ENCODE assay signal across 8 mouse cellular contexts in genomic region chr11:119362769-119363533, GRCm38 (mm10). TPM values are rescaled to one million over a fixed set of nuclear protein-coding genes. Genes with fewer than 3 reads are reported as not detected.
DNase-seq lines count a peak whose midpoint lies in the region; ATAC-seq and TF ChIP-seq lines count a peak whose summit lies in the region.

No protein-coding gene starts in this region.

- no peak overlapping the region for H3K27ac ChIP-seq in forebrain, embryonic 14.5 days (ENCODE audit: low read depth, low read length)
- no peak overlapping the region for H3K27ac ChIP-seq in stomach, postnatal 0 days (replicated peaks)

- TF ChIP-seq CTCF in stomach, postnatal 0 days (IDR thresholded peaks at IDR 0.05; ENCODE audit: low read depth): no peak

- peak; percentile 15 for DNase-seq in thymus, postnatal 14 days
- DNase-seq in thymus, postnatal 36 days: no peak
- DNase-seq in forebrain, embryonic 14.5 days (ENCODE audit: low spot score): peak; percentile 32
- DNase-seq in stomach, postnatal 0 days (ENCODE audit: low spot score): no peak
- no peak for DNase-seq in cerebellum, adult 9-11 months
- DNase-seq in urinary bladder, postnatal 25 days (ENCODE audit: low spot score): no peak
- no peak for DNase-seq in thymus, adult 18-20 months

- 0 out of 2 replicates have a peak, but pooled peaks cover 2% of the 10 kb centered on the region for H3K4me1 ChIP-seq in forebrain, embryonic 14.5 days (ENCODE audit: control insufficient read depth, insufficient read depth, low read length)
- H3K4me1 ChIP-seq in stomach, postnatal 0 days (replicated peaks; ENCODE audit: control insufficient read depth, insufficient read depth): no peaks in the 10 kb centered on the region

- no peaks in the 10 kb centered on the region for H3K9me3 ChIP-seq in forebrain, embryonic 14.5 days (replicated peaks; ENCODE audit: control insufficient read depth, low read length)
- no peaks in the 10 kb centered on the region for H3K9me3 ChIP-seq in stomach, postnatal 0 days (ENCODE audit: control insufficient read depth, low read length)

- H3K4me3 ChIP-seq in forebrain, embryonic 14.5 days (ENCODE audit: low read depth, low read length): no peak overlapping the region
- no peak overlapping the region for H3K4me3 ChIP-seq in stomach, postnatal 0 days (ENCODE audit: low read depth, low read length)

- peak overlapping the region; percentile 44 for H3K4me2 ChIP-seq in forebrain, embryonic 14.5 days (ENCODE audit: low read length)
- H3K4me2 ChIP-seq in stomach, postnatal 0 days (replicated peaks; ENCODE audit: low read depth): no peak overlapping the region

- no peaks in the 10 kb centered on the region for H3K36me3 ChIP-seq in forebrain, embryonic 14.5 days (ENCODE audit: control insufficient read depth, insufficient read depth, low read length)
- peaks cover 2% of the 10 kb centered on the region; the same call in 1 of the 2 replicates for H3K36me3 ChIP-seq in stomach, postnatal 0 days (ENCODE audit: control insufficient read depth, insufficient read depth, low read length)

- no peaks in the 10 kb centered on the region for H3K27me3 ChIP-seq in forebrain, embryonic 14.5 days (replicated peaks; ENCODE audit: control insufficient read depth, insufficient read depth, low read length)
- H3K27me3 ChIP-seq in stomach, postnatal 0 days (ENCODE audit: control insufficient read depth, insufficient read depth, low read length): no peaks in the 10 kb centered on the region

- WGBS in forebrain, embryonic 14.5 days: 11% methylated on average over 11 of the region's 11 CpGs
- 45% methylated on average over 11 of the region's 11 CpGs for WGBS in stomach, postnatal 0 days

- ATAC-seq in forebrain, embryonic 14.5 days: peak; percentile 70; the same call in 1 of the 2 replicates
- ATAC-seq in megakaryocyte, adult 5-6 weeks (ENCODE audit: poor library complexity, severe bottlenecking): peak; percentile 36; the same call in 1 of the 2 replicates
- ATAC-seq in stomach, postnatal 0 days (ENCODE audit: low FRiP score, low TSS enrichment): peak; percentile 31; the same call in 1 of the 2 replicates

- H3K9ac ChIP-seq in forebrain, embryonic 14.5 days (ENCODE audit: low read length): peak overlapping the region; percentile 13; the same call in 1 of the 2 replicates
- no peak overlapping the region for H3K9ac ChIP-seq in stomach, postnatal 0 days (ENCODE audit: low read length)

- no peak for TF ChIP-seq EP300 in stomach, postnatal 0 days (optimal IDR thresholded peaks at IDR 0.05)

RNA-seq across cellular contexts. Expression of gene Slc26a11, which starts 7.6 kb away (rescaled TPM):
- 2.5 and 3.8 TPM in 2 replicates for polyA plus RNA-seq in forebrain, embryonic 14.5 days (2014; fragmentation: Nextera tagmentation; extraction: Ambion mirVana)
- 4.8 and 6.0 TPM in 2 replicates for total RNA-seq in megakaryocyte, adult 5-6 weeks (2015)
- 1.2 and 3.4 TPM in 2 replicates for total RNA-seq in megakaryocyte, adult 5-6 weeks (2017)
- polyA plus RNA-seq in stomach, postnatal 0 days (2015; fragmentation: Nextera tagmentation; extraction: Ambion mirVana): 3.6 and 4.7 TPM in 2 replicates

RNA-seq across cellular contexts. Expression of gene Sgsh, which starts 7.6 kb away (rescaled TPM):
- 2.7 TPM in 2 replicates for polyA plus RNA-seq in forebrain, embryonic 14.5 days (2014; fragmentation: Nextera tagmentation; extraction: Ambion mirVana)
- total RNA-seq in megakaryocyte, adult 5-6 weeks (2015): 12.9 and 15.0 TPM in 2 replicates
- total RNA-seq in megakaryocyte, adult 5-6 weeks (2017): 12.9 and 15.8 TPM in 2 replicates
- polyA plus RNA-seq in stomach, postnatal 0 days (2015; fragmentation: Nextera tagmentation; extraction: Ambion mirVana): 6.7 and 7.7 TPM in 2 replicates

RNA-seq across cellular contexts. Expression of gene Rnf213, which starts 29.9 kb away (rescaled TPM):
- polyA plus RNA-seq in forebrain, embryonic 14.5 days (2014; fragmentation: Nextera tagmentation; extraction: Ambion mirVana): 1.3 and 1.5 TPM in 2 replicates
- total RNA-seq in megakaryocyte, adult 5-6 weeks (2015): 108 and 121 TPM in 2 replicates
- total RNA-seq in megakaryocyte, adult 5-6 weeks (2017): 70.7 and 84.8 TPM in 2 replicates
- 4.4 and 5.5 TPM in 2 replicates for polyA plus RNA-seq in stomach, postnatal 0 days (2015; fragmentation: Nextera tagmentation; extraction: Ambion mirVana)

RNA-seq across cellular contexts. Expression of gene Card14, which starts 55.4 kb away (rescaled TPM):
- 0.09 and 0.15 TPM in 2 replicates for polyA plus RNA-seq in forebrain, embryonic 14.5 days (2014; fragmentation: Nextera tagmentation; extraction: Ambion mirVana)
- not detected in 2 replicates for total RNA-seq in megakaryocyte, adult 5-6 weeks (2015)
- 0.04 TPM in 1 of 2 replicates, not detected in the other for total RNA-seq in megakaryocyte, adult 5-6 weeks (2017)
- 1.8 and 1.9 TPM in 2 replicates for polyA plus RNA-seq in stomach, postnatal 0 days (2015; fragmentation: Nextera tagmentation; extraction: Ambion mirVana)

Comparison
In these comparisons a context has a peak if more than half of its experiments do, and no peak if none do; other contexts are left out.
1. DNase-seq: peak in thymus, postnatal 14 days (single experiment) and forebrain, embryonic 14.5 days (single experiment); none in thymus, postnatal 36 days (0 of 2), stomach, postnatal 0 days (single experiment), cerebellum, adult 9-11 months (single experiment), urinary bladder, postnatal 25 days (single experiment) and thymus, adult 18-20 months (0 of 2).
2. Peak in every context shown above with its lines, with median percentiles within 50 percentile points of each other: ATAC-seq.